Mouse (Mus musculus): ENCODE measurements around the gene Atp5d. TPM values are rescaled to one million over a fixed set of nuclear protein-coding genes. Genes with fewer than 3 reads are reported as not detected.

Atp5d gene
- total RNA-seq (2021) = 100 to 1,000 TPM; 657 to 736 TPM
- long read RNA-seq, experiment 1, transcript Atp5d-201 (4 exons, 931 nt) = major isoform, 571 of 613 reads
- long read RNA-seq, experiment 1, partial matches to known transcripts = 36 of 613 reads
- long read RNA-seq, experiment 1, other reads (novel, unspliced or antisense) = 6 of 613 reads
- long read RNA-seq, experiment 2, transcript Atp5d-201 (4 exons, 931 nt) = major isoform, 617 of 653 reads
- long read RNA-seq, experiment 2, partial matches to known transcripts = 27 of 653 reads
- long read RNA-seq, experiment 2, other reads (novel, unspliced or antisense) = 7 of 653 reads

GRCm38 (mm10) chr10:80138553-80139438 is at the start of gene Atp5d:
Atp5d (plus strand) TSS chr10:80138632.
- intact Hi-C loops (cut with DNase I; ENCODE audit: low total_unique reads) = no loop called here
- DNase-seq = no peak

DNA sequence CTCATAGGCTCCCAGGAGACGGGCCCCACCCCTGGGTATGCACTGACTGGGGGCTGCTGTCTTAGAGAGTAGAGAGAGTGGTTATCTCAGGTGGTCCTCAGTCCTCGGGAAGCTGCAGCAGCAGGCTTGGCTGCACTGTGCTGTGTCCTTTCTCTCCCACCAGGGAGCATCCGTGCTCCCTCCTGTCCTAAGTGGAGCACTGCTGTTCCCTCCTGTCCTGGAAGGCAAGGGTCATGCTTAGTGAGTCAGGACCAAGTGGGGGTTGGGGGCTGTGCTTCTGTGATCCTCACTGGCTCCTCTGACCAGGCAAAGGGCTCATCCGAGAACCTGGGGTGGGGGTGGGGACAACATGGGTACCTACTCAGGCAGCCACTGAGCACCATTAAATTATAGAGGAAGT is 49.3 kb upstream of the Atp5d start:
- intact Hi-C loops (cut with DNase I; ENCODE audit: low total_unique reads) = no loop called here
- no peak for DNase-seq

DNA sequence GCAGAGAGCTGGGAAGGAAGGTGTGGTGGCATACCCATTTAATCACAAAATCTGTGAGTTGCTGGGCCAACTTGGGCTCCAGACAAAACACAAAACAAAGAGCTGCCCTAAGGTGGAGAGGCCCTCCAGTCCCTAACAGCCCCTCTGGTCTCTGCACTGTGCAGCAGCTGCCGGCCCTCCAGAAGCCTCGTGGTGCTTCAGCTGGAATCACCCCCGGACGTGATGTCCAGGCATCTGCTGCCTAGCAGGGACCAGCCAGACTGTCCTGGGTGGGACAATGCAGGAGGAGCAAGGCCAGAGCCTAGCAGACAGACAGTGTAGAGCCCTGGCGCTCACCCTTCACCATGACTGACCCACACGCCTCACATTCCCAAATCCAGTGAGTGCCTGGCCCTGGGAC is 46.9 kb upstream of the Atp5d start:
- intact Hi-C loops (cut with DNase I; ENCODE audit: low total_unique reads) = no loop called here
- peak; percentile 56 for DNase-seq

DNA sequence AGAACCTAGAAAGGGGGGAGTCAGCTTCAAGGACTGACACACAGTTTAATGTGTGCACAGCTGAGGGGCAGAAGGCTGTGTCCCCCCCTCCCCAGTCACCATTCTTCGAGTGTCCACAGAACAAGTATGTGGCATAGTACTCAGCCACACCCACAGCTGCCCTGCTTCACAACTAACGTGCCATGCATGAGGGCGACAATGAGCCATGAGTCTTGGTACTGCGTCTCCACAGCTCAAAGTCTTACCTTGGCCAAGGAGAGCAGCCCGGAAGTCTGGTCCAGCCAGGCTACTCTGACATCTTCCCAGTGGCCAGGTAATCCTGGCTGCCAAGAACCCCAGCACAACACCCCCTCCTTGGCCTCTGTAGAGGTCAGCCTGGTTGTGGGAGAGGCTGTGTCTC is 45.7 kb upstream of the Atp5d start:
- intact Hi-C loops (cut with DNase I; ENCODE audit: low total_unique reads) = no loop called here

DNA sequence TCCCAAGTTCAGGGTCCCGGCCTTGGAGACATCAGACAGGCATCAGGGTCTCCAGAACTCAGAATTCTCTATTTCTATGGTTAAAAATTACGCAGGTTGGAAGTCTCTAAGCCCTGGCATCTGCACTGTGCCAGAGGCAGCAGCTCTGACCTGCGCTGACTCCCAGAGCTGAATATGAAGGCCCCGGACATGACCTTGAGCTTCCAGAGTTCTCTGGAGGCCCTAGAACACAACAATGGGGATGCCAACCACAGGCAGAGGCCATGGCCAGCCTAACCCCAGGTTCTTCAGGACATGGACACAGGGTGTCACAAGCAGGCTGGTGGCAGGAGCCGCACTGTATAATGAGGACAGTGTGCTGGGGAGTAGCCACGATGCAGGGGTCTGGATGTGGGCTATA is 44.3 kb upstream of the Atp5d start:
- intact Hi-C loops (cut with DNase I; ENCODE audit: low total_unique reads) = no loop called here
- DNase-seq = no peak

More for the DNA sequence above, 45.7 kb upstream of the Atp5d start:
- no peak for DNase-seq

- no peak for DNase-seq
- intact Hi-C loops (cut with DNase I; ENCODE audit: low total_unique reads) = loop anchor here (5.0 kb wide), 1 partner anchor 32 kb away; no protein-coding TSS in a partner anchor
These were observed 43.7 kb upstream of the Atp5d start for GRCm38 (mm10) chr10:80094684-80095083.

- no peak for DNase-seq
- intact Hi-C loops (cut with DNase I; ENCODE audit: low total_unique reads) = loop anchor here (5.0 kb wide), 1 partner anchor 33 kb away; no protein-coding TSS in a partner anchor
These were observed 42.9 kb upstream of the Atp5d start for GRCm38 (mm10) chr10:80095547-80095946.

GRCm38 (mm10) chr10:80097275-80097674 is 41.2 kb upstream of the Atp5d start:
- no peak for DNase-seq
- intact Hi-C loops (cut with DNase I; ENCODE audit: low total_unique reads) = loop anchor here (5.0 kb wide), 1 partner anchor 35 kb away; no protein-coding TSS in a partner anchor

DNA sequence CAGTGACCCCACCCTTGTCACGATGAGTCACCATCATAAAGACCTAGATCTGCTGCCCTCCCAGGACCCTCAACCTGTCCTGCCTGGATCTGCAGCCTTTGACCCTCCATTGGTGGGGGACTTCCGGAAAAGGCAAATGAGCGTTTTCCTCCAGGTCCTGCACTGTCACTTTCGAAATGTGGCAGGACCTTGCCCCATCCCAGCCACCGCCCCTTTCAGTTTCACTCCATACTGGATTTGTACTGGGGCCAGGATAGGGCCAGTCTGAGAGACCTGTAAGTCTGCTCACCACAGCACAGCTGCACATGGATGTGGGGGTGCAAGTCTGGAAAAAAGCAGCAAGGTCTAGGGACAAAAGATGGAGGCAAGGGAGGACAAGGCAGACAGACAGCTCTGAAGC is 39.8 kb upstream of the Atp5d start:
- intact Hi-C loops (cut with DNase I; ENCODE audit: low total_unique reads) = loop anchor here (5.0 kb wide), 1 partner anchor 36 kb away; no protein-coding TSS in a partner anchor
- no peak for DNase-seq

DNA sequence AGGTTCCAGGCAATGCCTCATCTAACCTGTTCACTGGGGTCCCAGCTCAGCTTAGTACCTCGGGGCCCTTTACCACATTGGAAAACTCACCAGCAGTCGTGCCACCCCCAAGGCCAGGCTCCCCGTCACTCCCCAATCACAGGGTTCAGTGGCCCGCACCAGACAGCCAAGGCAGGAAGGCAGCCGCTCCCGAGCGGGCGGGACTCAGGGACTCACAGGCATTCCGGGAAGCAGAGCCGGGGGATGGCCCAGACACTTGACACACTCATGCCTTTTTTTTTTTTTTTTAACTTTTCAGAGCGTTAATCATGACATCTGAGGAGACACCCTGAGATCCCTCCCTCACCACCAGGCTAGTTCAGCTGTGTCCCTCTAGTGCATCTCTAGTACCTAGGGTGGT is 37.5 kb upstream of the Atp5d start:
- DNase-seq = no peak
- intact Hi-C loops (cut with DNase I; ENCODE audit: low total_unique reads) = no loop called here

- intact Hi-C loops (cut with DNase I; ENCODE audit: low total_unique reads) = no loop called here
These were observed 36.1 kb upstream of the Atp5d start for GRCm38 (mm10) chr10:80102216-80102915.

GRCm38 (mm10) chr10:80103032-80103431 is 35.4 kb upstream of the Atp5d start:
- intact Hi-C loops (cut with DNase I; ENCODE audit: low total_unique reads) = no loop called here
- DNase-seq = no peak

More at GRCm38 (mm10) chr10:80102216-80102915, 36.1 kb upstream of the Atp5d start:
- DNase-seq = peak; percentile 89

DNA sequence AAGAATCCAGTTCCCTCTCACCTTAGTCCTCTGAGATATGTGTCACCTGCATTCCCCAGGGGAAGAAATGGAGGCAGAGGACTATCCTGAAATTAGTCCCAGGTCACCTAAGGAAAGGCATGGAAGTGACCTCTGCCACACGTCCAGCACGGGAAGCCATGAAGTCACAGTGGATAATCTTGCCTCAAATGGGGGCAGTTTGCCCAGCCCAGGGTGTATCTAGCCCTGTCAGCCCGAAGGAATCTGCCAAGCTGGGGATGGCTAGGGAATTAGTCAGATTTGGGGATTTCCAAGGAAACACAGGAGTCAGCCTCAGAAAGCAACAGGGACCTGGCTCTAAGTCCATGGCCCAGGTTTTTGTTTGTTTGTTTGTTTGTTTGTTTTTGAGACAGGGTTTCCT is 34.3 kb upstream of the Atp5d start:
- intact Hi-C loops (cut with DNase I; ENCODE audit: low total_unique reads) = no loop called here
- DNase-seq = no peak

- intact Hi-C loops (cut with DNase I; ENCODE audit: low total_unique reads) = no loop called here
- DNase-seq = no peak
These were observed 33.0 kb upstream of the Atp5d start, which contains the start of gene Sbno2 for GRCm38 (mm10) chr10:80105460-80105859. Sbno2 (minus strand) TSS chr10:80105571.

DNA sequence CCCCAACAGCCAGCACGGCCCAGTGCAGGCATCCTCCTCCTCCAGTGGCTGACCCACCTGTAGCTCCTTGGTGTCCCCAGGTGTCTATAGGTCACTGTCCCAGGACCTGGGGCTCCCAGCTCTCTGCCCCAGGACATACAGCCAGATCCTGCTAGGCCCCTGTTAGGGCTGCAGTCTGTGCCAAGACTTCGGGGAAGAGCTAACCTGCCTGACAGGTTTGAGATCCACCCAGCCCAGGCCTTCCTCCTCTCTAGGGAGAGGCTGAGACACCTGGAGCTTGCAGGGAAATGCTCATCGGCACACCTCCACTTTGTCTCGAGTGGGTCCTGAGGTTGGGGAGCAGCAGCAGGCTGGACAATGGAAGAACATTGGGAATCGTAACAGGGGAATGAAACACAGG is 32.5 kb upstream of the Atp5d start:
- intact Hi-C loops (cut with DNase I; ENCODE audit: low total_unique reads) = no loop called here

GRCm38 (mm10) chr10:80107678-80108077 is 30.8 kb upstream of the Atp5d start:
- intact Hi-C loops (cut with DNase I; ENCODE audit: low total_unique reads) = no loop called here
- no peak for DNase-seq

More for the DNA sequence above, 32.5 kb upstream of the Atp5d start:
- DNase-seq = no peak

DNA sequence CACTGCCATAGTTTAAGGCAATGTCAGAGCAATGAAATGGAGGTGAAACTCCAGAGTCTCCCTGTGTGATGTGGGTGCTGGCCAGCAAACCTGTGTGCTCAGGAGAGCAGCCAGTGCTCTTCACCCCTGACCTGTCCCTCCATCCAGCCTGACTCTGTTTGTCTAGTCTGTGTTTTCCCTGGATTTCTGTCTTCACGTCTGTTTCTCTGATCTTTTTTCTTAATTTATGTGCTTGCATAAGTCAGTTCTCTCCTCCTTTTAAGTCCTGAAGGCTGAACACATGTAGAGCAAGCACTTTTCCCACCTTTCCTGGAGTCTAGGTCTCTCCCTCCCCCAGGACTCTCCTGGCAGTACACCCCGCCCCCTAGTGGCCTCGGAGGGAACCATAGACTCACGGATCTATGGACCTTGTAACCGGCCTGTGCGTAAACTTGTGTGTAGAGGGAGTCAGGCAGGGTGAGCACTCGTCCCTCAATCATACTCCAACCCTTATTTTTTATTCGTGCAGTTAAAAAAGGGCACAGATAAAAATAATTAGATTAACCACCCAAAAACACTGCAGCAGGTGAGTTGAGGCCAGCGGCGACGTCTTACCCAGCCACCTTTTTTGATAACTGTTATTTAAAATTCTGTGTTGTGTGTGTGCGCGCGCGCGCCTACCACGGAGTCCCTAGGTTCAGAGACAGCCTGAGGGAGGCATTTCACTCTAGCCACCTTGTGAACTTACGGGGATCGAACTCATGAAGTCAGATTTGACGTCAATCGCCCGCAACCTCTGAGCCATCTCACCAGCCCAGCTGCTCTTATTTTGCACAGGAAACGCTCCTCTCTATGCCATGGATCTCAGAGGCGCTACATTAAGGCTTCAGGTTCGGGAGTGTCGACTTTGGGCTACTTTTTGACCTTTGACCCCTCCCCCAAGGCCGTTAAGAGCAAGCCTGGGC is 23.8 kb upstream of the Atp5d start:
- DNase-seq = peak; percentile 93
- intact Hi-C loops (cut with DNase I; ENCODE audit: low total_unique reads) = loop anchor here (5.0 kb wide), 3 partner anchors 57 to 122 kb away; no protein-coding TSS in a partner anchor

DNA sequence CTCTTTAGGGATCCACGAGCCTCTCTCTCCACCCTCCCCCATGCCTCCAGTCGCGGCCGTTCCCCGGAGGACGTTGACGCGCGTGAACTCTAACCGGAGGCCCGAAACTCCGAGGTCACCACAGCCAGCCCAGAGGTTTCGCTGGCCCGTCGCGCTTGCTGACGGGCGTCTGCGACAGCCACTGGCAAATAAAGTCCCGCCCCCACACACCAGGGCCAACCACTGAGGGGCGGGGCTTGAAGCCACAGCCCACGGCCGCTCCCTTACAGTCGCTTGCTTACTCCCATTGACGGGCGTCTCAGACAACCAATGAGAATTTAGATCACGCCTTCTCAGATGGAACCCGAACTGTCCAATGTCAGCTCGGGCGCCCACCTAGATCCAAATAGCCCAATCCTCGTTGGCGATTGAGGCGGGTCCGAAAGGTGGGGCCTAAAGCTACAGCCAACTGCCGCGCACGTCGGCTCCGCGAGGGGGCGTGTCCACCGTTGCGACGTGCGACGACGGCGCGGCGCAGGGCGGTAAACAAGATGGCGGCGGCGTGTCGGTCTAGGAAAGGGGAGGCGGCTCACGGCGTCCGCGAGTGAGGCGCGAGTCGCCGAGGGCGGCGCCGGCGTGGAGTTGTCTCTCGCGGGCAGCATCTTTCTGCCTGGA is 23.0 kb upstream of the Atp5d start, which contains the start of gene Stk11:
Gene Stk11 (plus strand): TSS at position 514 of the 654 bp plus-strand sequence.
- DNase-seq = peak; percentile 99
- intact Hi-C loops (cut with DNase I; ENCODE audit: low total_unique reads) = loop anchor here (5.0 kb wide), 1 partner anchor 123 kb away; no protein-coding TSS in a partner anchor
